14 mouse cellular contexts compared by ENCODE assay signal in genomic region chr2:161808086-161808801, GRCm38 (mm10).
DNase-seq lines count a peak whose midpoint lies in the region; ATAC-seq lines count a peak whose summit lies in the region.
"Had no signal": no experiment of that assay in that cellular context is flagged by ENCODE, and none has a peak within 500 bp of the region (broad histone marks: within the 10 kb centered on the region; RNA-seq: fewer than 3 reads in every experiment).

No protein-coding gene starts in this region.

- 59% methylated on average over 9 of the region's 9 CpGs for WGBS in heart, embryonic 12.5 days
- WGBS in midbrain, embryonic 14.5 days: 85% methylated on average over 9 of the region's 9 CpGs
- 83% methylated on average over 9 of the region's 9 CpGs for WGBS in midbrain, embryonic 16.5 days
- 66% methylated on average over 9 of the region's 9 CpGs for WGBS in liver, embryonic 12.5 days (ENCODE audit: insufficient replicate concordance)

- H3K4me1 ChIP-seq in heart, embryonic 12.5 days (replicated peaks): peaks cover 4% of the 10 kb centered on the region; the same call in 1 of the 2 replicates
- H3K4me1 ChIP-seq in midbrain, embryonic 14.5 days (ENCODE audit: control insufficient read depth, insufficient read depth, low read length): no peaks in the 10 kb centered on the region
- no peaks in the 10 kb centered on the region for H3K4me1 ChIP-seq in midbrain, embryonic 16.5 days (ENCODE audit: control insufficient read depth, insufficient read depth, low read length)
- no peaks in the 10 kb centered on the region for H3K4me1 ChIP-seq in liver, embryonic 12.5 days

- no peak overlapping the region for H3K9ac ChIP-seq in heart, embryonic 12.5 days
- H3K9ac ChIP-seq in midbrain, embryonic 14.5 days (replicated peaks; ENCODE audit: low read length): no peak overlapping the region
- no peak overlapping the region for H3K9ac ChIP-seq in midbrain, embryonic 16.5 days (ENCODE audit: low read depth, low read length)
- H3K9ac ChIP-seq in liver, embryonic 12.5 days: no peak overlapping the region
- H3K9ac ChIP-seq: limb, embryonic 13.5 days had no signal

- ATAC-seq in heart, embryonic 12.5 days (ENCODE audit: insufficient number of reproducible peaks, low FRiP score): no peak
- no peak for ATAC-seq in midbrain, embryonic 14.5 days (ENCODE audit: low FRiP score, low TSS enrichment)
- ATAC-seq in midbrain, embryonic 16.5 days: no peak
- no peak for ATAC-seq in liver, embryonic 12.5 days

- H3K4me3 ChIP-seq in heart, embryonic 12.5 days: no peak overlapping the region
- H3K4me3 ChIP-seq in midbrain, embryonic 14.5 days (replicated peaks; ENCODE audit: low read depth, low read length): no peak overlapping the region
- no peak overlapping the region for H3K4me3 ChIP-seq in midbrain, embryonic 16.5 days (ENCODE audit: low read depth, low read length)
- H3K4me3 ChIP-seq in liver, embryonic 12.5 days: no peak overlapping the region
- H3K4me3 ChIP-seq: gastrocnemius, adult 2 months; limb, embryonic 13.5 days; myocyte had no signal

- peak; percentile 4 to 36 for DNase-seq in heart, postnatal 14 days
- peak; percentile 34 for DNase-seq in midbrain, embryonic 14.5 days
- peak; percentile 50 to 73 for DNase-seq in frontal cortex, postnatal 36 days (ENCODE audit: low spot score in 2 of 2)
- peak; percentile 58 for DNase-seq in right cerebral cortex, postnatal 14 days
- DNase-seq: embryo, embryonic 11 days; gastrocnemius, adult 2 months; kidney, adult 8-10 months; retina, postnatal 1 day had no signal

- intact Hi-C loops in heart, postnatal 14 days (cut with DNase I): no loop called here

- H3K4me2 ChIP-seq in heart, embryonic 12.5 days: no peak overlapping the region
- no peak overlapping the region for H3K4me2 ChIP-seq in midbrain, embryonic 14.5 days (ENCODE audit: low read length)
- no peak overlapping the region for H3K4me2 ChIP-seq in midbrain, embryonic 16.5 days (ENCODE audit: low read length)
- no peak overlapping the region for H3K4me2 ChIP-seq in liver, embryonic 12.5 days
- H3K4me2 ChIP-seq: limb, embryonic 13.5 days had no signal

- H3K36me3 ChIP-seq in heart, embryonic 12.5 days: no peaks in the 10 kb centered on the region
- H3K36me3 ChIP-seq in midbrain, embryonic 14.5 days (ENCODE audit: control insufficient read depth, insufficient read depth, low read length): no peaks in the 10 kb centered on the region
- no peaks in the 10 kb centered on the region for H3K36me3 ChIP-seq in midbrain, embryonic 16.5 days (ENCODE audit: control insufficient read depth, insufficient read depth, low read length)
- H3K36me3 ChIP-seq in liver, embryonic 12.5 days: no peaks in the 10 kb centered on the region
- H3K36me3 ChIP-seq: limb, embryonic 13.5 days had no signal

- no peaks in the 10 kb centered on the region for H3K27me3 ChIP-seq in heart, embryonic 12.5 days (replicated peaks)
- H3K27me3 ChIP-seq in midbrain, embryonic 14.5 days (ENCODE audit: control insufficient read depth, insufficient read depth, low read length): no peaks in the 10 kb centered on the region
- no peaks in the 10 kb centered on the region for H3K27me3 ChIP-seq in midbrain, embryonic 16.5 days (ENCODE audit: control insufficient read depth, insufficient read depth, low read depth, low read length)
- no peaks in the 10 kb centered on the region for H3K27me3 ChIP-seq in liver, embryonic 12.5 days (replicated peaks)
- H3K27me3 ChIP-seq: limb, embryonic 13.5 days had no signal

- H3K9me3 ChIP-seq in heart, embryonic 12.5 days (replicated peaks): no peaks in the 10 kb centered on the region
- H3K9me3 ChIP-seq in midbrain, embryonic 14.5 days (ENCODE audit: control insufficient read depth, low read length): no peaks in the 10 kb centered on the region
- no peaks in the 10 kb centered on the region for H3K9me3 ChIP-seq in midbrain, embryonic 16.5 days (replicated peaks; ENCODE audit: control insufficient read depth, low read length, poor library complexity, severe bottlenecking)
- no peaks in the 10 kb centered on the region for H3K9me3 ChIP-seq in liver, embryonic 12.5 days (replicated peaks)
- H3K9me3 ChIP-seq: limb, embryonic 13.5 days had no signal

- no peak overlapping the region for H3K27ac ChIP-seq in heart, embryonic 12.5 days (ENCODE audit: poor library complexity, severe bottlenecking)
- no peak overlapping the region for H3K27ac ChIP-seq in midbrain, embryonic 14.5 days (replicated peaks; ENCODE audit: low read depth, low read length)
- H3K27ac ChIP-seq in midbrain, embryonic 16.5 days (ENCODE audit: low read length): no peak overlapping the region
- no peak overlapping the region for H3K27ac ChIP-seq in liver, embryonic 12.5 days
- H3K27ac ChIP-seq: gastrocnemius, adult 2 months; limb, embryonic 13.5 days; macrophage had no signal
